Mouse (Mus musculus) myocyte (in vitro differentiated cells): Measurements from ENCODE around the gene Gng12. TPM values are rescaled to one million over a fixed set of nuclear protein-coding genes. Genes with fewer than 3 reads are reported as not detected.

ENCODE experiments used
- H3K27me3 ChIP-seq: one replicate; pipeline ENCODE4 v1.6.1; 2011; ENCODE audit not compliant: control insufficient read depth, insufficient read depth, insufficient read length
- H3K36me3 ChIP-seq: one replicate; pipeline ENCODE4 v1.6.1; 2011; ENCODE audit not compliant: control insufficient read depth, insufficient read depth
- H3K4me2 ChIP-seq: one replicate; pipeline ENCODE4 v1.6.1; 2011; ENCODE audit warnings: low read depth, control low read depth
- H3K4me3 ChIP-seq: one replicate; pipeline ENCODE4 v1.5.1; 2011; ENCODE audit warnings: mild to moderate bottlenecking, control low read depth, moderate library complexity
- H3K79me2 ChIP-seq: one replicate; pipeline ENCODE4 v1.6.1; 2011; ENCODE audit not compliant: control insufficient read depth, insufficient read depth
- H3ac ChIP-seq: one replicate; pipeline ENCODE4 v1.6.1; 2011; ENCODE audit not compliant: control insufficient read depth, insufficient read length
- CEBPB ChIP-seq: IDR thresholded peaks from 2 replicates; pipeline ENCODE4 v1.6.1; 2011; ENCODE audit warnings: mild to moderate bottlenecking, moderate library complexity; ENCODE audit not compliant: poor library complexity, insufficient read depth, severe bottlenecking
- E2F4 ChIP-seq: IDR thresholded peaks from one replicate; pipeline ENCODE4 v1.6.1; 2011; ENCODE audit warnings: mild to moderate bottlenecking, control low read depth, moderate library complexity; ENCODE audit not compliant: insufficient read depth
- MAX ChIP-seq: IDR thresholded peaks from one replicate; pipeline ENCODE4 v1.6.1; 2011; ENCODE audit warnings: low read depth, mild to moderate bottlenecking, control low read depth
- MYOD1 ChIP-seq, 3 experiments: IDR thresholded peaks; one replicate each; pipeline ENCODE4 v1.6.1; 2011; ENCODE audit warnings: control low read depth in 2 of 3, low read depth in 2 of 3, mild to moderate bottlenecking in 2 of 3, moderate library complexity in 1 of 3; ENCODE audit not compliant: insufficient read length in 2 of 3, control insufficient read depth in 1 of 3
- MYOG ChIP-seq, 3 experiments: IDR thresholded peaks; one replicate each; pipeline ENCODE4 v1.6.1; 2011; ENCODE audit warnings: control low read depth in 2 of 3, low read depth in 2 of 3, mild to moderate bottlenecking in 2 of 3; ENCODE audit not compliant: insufficient read length in 2 of 3, control insufficient read depth in 1 of 3, insufficient read depth in 1 of 3
- POLR2A ChIP-seq: IDR thresholded peaks from one replicate; pipeline ENCODE4 v1.6.1; 2011; ENCODE audit warnings: low read depth, mild to moderate bottlenecking, control low read depth, moderate library complexity; ENCODE audit not compliant: insufficient read length
- POLR2AphosphoS2 ChIP-seq: IDR thresholded peaks from one replicate; pipeline ENCODE4 v1.6.1; 2011; ENCODE audit warnings: low read depth, control low read depth; ENCODE audit not compliant: insufficient read length
- REST ChIP-seq: IDR thresholded peaks from one replicate; pipeline ENCODE4 v1.6.1; 2011; ENCODE audit warnings: mild to moderate bottlenecking, control low read depth, moderate library complexity; ENCODE audit not compliant: insufficient read depth, insufficient read length
- SRF ChIP-seq: IDR thresholded peaks from one replicate; pipeline ENCODE4 v1.6.1; 2011; ENCODE audit warnings: low read depth; ENCODE audit not compliant: control insufficient read depth, insufficient read length
- TCF12 ChIP-seq: IDR thresholded peaks from one replicate; pipeline ENCODE4 v1.6.1; 2011; ENCODE audit warnings: mild to moderate bottlenecking, control low read depth; ENCODE audit not compliant: poor library complexity, insufficient read depth, severe bottlenecking
- TCF3 ChIP-seq: IDR thresholded peaks from one replicate; pipeline ENCODE4 v1.6.1; 2011; ENCODE audit warnings: low read depth, control low read depth; ENCODE audit not compliant: insufficient read length
- USF1 ChIP-seq: IDR thresholded peaks from one replicate; pipeline ENCODE4 v1.6.1; 2011; ENCODE audit warnings: low read depth, mild to moderate bottlenecking, control low read depth, moderate library complexity
- polyA plus RNA-seq: library from polyadenylated mRNA; unstranded; fragments of >200 nt; fragmentation: generic; extraction: Trizol; gene quantifications from one replicate; pipeline ENCODE4 v1.2.1, GENCODE M21; 2012; ENCODE audit warnings: missing spikeins

Gng12 gene
- polyA plus RNA-seq, 1 experiment = 37.8 TPM

DNA sequence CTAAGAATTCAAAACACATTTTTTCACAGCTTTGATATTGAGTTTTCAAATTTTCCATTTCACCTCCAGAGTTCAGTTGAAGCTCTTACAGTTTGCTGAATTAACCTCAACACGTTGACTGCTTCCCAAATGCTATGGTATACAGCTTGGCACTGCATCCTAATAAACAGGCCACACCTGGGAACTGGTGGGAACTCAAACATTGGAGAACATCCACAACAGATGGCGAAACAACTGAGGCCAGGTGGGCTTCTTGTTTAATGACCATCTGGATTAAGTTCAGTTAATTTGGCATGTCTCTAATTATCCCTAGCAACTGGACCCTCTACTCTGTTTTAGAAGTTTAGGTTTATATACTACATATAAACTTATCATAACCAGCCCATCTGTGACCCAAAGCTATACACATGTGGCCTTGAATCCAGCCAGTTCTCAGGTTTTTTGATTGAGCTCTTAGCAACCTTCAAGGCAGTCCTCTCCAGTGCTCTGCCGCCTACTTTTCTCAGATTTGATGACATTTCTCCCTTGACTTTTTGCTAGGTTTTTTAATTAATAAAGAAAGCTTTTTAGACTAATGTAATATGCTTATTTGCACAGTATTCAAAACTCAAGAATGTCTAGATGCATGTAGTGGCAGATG lies 152.0 kb downstream of the Gng12 start:
- TF ChIP-seq USF1 = no peak
- no peaks in the 10 kb centered on the region for H3K79me2 ChIP-seq
- H3K27me3 ChIP-seq = no peaks in the 10 kb centered on the region
- H3K4me3 ChIP-seq = no peak overlapping the region
- H3ac ChIP-seq = no peak overlapping the region
- H3K4me2 ChIP-seq = no peak overlapping the region
- no peaks in the 10 kb centered on the region for H3K36me3 ChIP-seq

DNA sequence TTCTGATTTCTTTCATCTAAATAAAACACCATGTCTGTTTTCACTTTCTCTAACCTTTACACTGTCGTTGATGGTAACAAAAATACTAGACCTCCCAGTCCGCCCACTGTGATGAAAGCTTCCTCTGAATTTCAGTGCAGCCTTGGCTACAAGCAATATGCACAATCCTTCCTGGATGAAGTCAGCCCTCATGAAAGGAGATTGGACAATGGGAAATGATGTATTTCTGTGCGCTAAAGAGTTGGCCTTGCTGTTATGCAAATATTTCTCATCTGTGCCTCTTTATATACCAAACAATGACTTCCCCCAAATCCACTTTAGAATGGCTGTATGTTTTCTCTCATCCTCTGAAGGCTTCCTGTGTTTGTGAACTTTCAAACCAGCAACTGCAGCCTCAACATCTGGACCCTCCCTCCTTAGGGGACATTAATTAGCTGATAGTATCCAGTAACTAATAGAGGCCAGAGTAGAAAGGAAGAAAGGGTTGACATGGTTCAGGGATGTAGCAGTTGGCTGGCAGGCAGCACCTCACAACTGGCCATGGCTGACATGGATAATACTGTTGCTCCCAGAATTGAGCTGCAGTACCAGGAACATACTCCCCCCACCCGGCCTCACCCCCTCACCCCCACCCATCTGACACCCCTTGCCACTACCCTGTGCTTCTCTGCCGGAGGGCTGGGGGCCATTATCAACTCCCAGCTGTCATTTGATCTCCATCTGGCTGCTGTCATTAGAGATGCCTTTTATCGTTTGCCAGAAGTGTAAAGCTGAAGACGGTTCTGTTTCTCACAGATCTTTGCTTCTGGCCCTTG lies 152.9 kb downstream of the Gng12 start:
- Histone ChIP-seq H3K79me2 (no peaks in the 10 kb centered on the region), H3K4me2 (no peak overlapping the region), H3K27me3 (no peaks in the 10 kb centered on the region), H3ac (no peak overlapping the region), H3K36me3 (no peaks in the 10 kb centered on the region), H3K4me3 (no peak overlapping the region)
- no peak for TF ChIP-seq POLR2AphosphoS2
- no peak for TF ChIP-seq CEBPB
- TF ChIP-seq SRF = no peak
- TF ChIP-seq MYOD1 (IDR thresholded peaks at IDR 0.05; ENCODE audit: control insufficient read depth in 1 of 3, insufficient read length in 2 of 3, low read depth in 2 of 3) = no peak
- no peak for TF ChIP-seq TCF3
- TF ChIP-seq MYOG (IDR thresholded peaks at IDR 0.05; ENCODE audit: control insufficient read depth in 1 of 3, insufficient read depth in 1 of 3, insufficient read length in 2 of 3, low read depth in 2 of 3) = no peak
- no peak for TF ChIP-seq E2F4
- TF ChIP-seq USF1 = no peak
- TF ChIP-seq MAX = no peak
- no peak for TF ChIP-seq REST
- TF ChIP-seq POLR2A = no peak
- TF ChIP-seq TCF12 = no peak

DNA sequence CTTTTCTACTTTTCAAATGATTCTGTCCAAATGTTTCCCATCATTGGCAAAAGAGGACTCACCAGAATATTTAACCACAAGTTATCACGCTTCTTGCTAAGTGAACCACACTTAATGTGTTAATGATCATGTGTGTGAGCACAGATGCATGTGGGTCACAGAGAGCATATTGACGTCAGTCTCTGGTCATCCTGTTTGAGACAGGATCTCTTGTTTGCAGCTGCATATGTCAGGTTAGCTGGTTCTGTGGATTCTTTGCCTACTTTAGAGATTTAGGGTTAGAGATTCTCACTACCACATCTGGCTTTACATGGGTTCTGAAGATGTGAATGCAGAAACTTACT lies 153.5 kb downstream of the Gng12 start:
- Histone ChIP-seq H3K79me2 (no peaks in the 10 kb centered on the region), H3K27me3 (no peaks in the 10 kb centered on the region), H3K4me3 (no peak overlapping the region), H3K36me3 (no peaks in the 10 kb centered on the region), H3K4me2 (no peak overlapping the region), H3ac (no peak overlapping the region)
- TF ChIP-seq POLR2A (no peak), E2F4 (no peak), REST (no peak), TCF3 (no peak), POLR2AphosphoS2 (no peak), USF1 (no peak), MYOG (IDR thresholded peaks at IDR 0.05; ENCODE audit: control insufficient read depth in 1 of 3, insufficient read depth in 1 of 3, insufficient read length in 2 of 3, low read depth in 2 of 3) (no peak), TCF12 (no peak), CEBPB (no peak), SRF (no peak), MYOD1 (IDR thresholded peaks at IDR 0.05; ENCODE audit: control insufficient read depth in 1 of 3, insufficient read length in 2 of 3, low read depth in 2 of 3) (no peak), MAX (no peak)

DNA sequence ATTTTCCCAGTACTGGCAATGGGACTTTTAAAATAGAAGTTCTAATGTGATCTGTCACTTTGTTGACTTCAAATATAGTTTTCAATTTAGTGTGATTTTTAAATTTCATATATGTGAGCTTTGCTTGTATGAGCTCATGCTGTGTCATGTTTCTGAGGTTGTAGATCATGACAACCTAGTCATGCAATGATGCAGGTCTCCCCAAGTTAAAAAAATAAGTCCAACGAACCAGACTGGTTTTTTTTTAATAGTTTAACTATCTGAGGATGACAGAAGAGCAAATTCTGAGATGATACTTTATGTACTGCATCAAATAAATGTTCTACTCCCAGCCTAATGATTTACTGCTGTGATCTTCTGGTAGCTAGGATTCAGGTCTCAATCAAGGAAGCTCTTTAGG lies 153.9 kb downstream of the Gng12 start:
- no peak for TF ChIP-seq USF1
- no peak for TF ChIP-seq MAX
- TF ChIP-seq POLR2A = no peak
- Histone ChIP-seq H3K4me2 (no peak overlapping the region), H3K79me2 (no peaks in the 10 kb centered on the region), H3K4me3 (no peak overlapping the region), H3K36me3 (no peaks in the 10 kb centered on the region), H3K27me3 (no peaks in the 10 kb centered on the region), H3ac (no peak overlapping the region)

DNA sequence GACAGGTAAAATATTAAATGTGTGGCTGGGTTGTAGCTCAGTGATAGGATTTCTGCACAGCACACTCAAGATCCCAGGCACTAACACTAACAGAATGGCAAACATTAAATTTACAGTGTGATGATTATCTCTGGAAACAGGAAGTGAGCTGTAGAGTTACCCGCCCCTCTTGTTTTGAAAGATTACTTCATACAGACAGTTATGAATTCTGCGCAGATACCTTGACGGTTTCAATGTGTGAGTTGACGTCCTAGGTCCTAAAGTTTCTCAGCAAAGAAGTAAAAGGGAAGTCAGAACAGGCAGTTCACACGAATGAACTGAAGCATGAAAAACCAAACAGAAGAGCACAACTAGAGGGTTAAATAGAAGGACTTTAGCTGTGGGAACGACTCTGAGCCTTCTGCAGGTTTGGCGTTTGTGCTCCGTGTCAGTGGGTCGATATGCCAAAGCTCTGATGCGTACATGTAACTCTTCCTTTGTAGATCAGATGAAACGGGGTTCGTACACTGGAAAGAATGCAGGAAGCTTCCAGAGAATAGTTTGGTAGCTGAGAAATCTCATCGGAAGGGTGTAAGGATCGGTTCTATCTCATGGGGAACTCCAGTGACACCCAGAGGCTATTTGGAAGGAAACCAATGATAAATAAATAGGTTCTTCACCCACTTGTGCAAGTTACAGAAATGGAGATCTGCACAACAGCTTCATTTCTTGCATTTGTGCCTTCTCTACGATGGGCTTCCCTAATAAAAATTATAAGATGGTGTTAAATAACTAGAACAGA lies 160.1 kb downstream of the Gng12 start:
- TF ChIP-seq REST (no peak), MYOD1 (IDR thresholded peaks at IDR 0.05; ENCODE audit: control insufficient read depth in 1 of 3, insufficient read length in 2 of 3, low read depth in 2 of 3) (no peak), E2F4 (no peak)
- H3K4me3 ChIP-seq = no peak overlapping the region
- no peaks in the 10 kb centered on the region for H3K36me3 ChIP-seq
- no peaks in the 10 kb centered on the region for H3K27me3 ChIP-seq
- H3ac ChIP-seq = no peak overlapping the region
- no peak overlapping the region for H3K4me2 ChIP-seq
- no peaks in the 10 kb centered on the region for H3K79me2 ChIP-seq
